Mouse (Mus musculus): Measurements from ENCODE around the gene Magi1.

- TF ChIP-seq E2F4 (IDR thresholded peaks at IDR 0.05; ENCODE audit: insufficient replicate concordance, low read depth, low read length), result no peak
- no peak for TF ChIP-seq MXI1 (IDR thresholded peaks at IDR 0.05; ENCODE audit: low read depth, low read length)
- TF ChIP-seq CTCF (conservative IDR thresholded peaks at IDR 0.05 in 1 of 2, IDR thresholded peaks at IDR 0.05 in 1 of 2; ENCODE audit: low read depth in 2 of 2, low read length in 2 of 2), result no peak
- TF ChIP-seq ZMIZ1 (IDR thresholded peaks at IDR 0.05; ENCODE audit: low read depth, low read length), result no peak
- no peak for TF ChIP-seq EP300 (IDR thresholded peaks at IDR 0.05; ENCODE audit: low read length)
- TF ChIP-seq USF1 (IDR thresholded peaks at IDR 0.05; ENCODE audit: low read depth, low read length), result no peak
- TF ChIP-seq JUND (conservative IDR thresholded peaks at IDR 0.05; ENCODE audit: low read depth, low read length), result no peak
- no peak for TF ChIP-seq POLR2A (IDR thresholded peaks at IDR 0.05; ENCODE audit: low read depth, low read length)
- no peak for TF ChIP-seq POLR2AphosphoS2 (IDR thresholded peaks at IDR 0.05; ENCODE audit: low read depth, low read length)
- no peak for TF ChIP-seq ZNF384 (IDR thresholded peaks at IDR 0.05; ENCODE audit: low read depth, low read length)
- TF ChIP-seq ETS1 (conservative IDR thresholded peaks at IDR 0.05; ENCODE audit: low read depth, low read length), result no peak
- TF ChIP-seq MAX (IDR thresholded peaks at IDR 0.05; ENCODE audit: low read length), result no peak
Measured at GRCm38 (mm10) chr6:93985111-93985510, 298.6 kb downstream of the Magi1 start.

Measured in CH12.LX (cell line).